Mouse (Mus musculus) bone marrow, adult 2 months (tissue): ENCODE measurements around the gene Uqcc1.

Experiments
- CTCF ChIP-seq: fragments of 200-500 bp; IDR thresholded peaks from 2 replicates; pipeline ENCODE4 v1.5.1; 2011; ENCODE audit warnings: low read length, control low read depth; ENCODE audit not compliant: control insufficient read depth, insufficient read depth
- POLR2A ChIP-seq: fragments of 200-500 bp; IDR thresholded peaks from 2 replicates; pipeline ENCODE4 v1.6.1; 2011; ENCODE audit warnings: low read depth, mild to moderate bottlenecking, control low read depth, low read length, borderline replicate concordance; ENCODE audit not compliant: control insufficient read depth

DNA sequence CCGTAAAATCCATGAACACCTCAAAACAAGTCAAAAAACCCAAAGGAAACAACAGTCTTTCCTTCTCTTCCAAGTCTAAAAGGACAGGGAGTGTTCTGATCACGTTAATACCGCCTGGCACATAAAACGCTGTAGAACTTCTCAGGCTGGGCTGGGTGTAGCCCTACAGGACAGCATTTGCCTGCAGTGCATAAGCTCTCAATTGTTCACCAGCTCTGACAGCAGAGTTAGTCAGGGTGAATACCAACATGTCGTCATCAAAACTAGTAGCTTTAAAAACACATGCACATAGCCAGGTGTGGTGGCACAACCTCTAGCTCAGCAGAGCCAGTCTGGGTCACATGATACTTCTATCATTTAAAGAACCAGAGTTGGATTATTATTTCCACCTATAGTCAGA is 109.3 kb downstream of the Uqcc1 start:
- TF ChIP-seq CTCF: no peak
- TF ChIP-seq POLR2A: no peak
